Mouse (Mus musculus) midbrain, embryonic 11.5 days (tissue): ENCODE measurements around the gene Eno1. TPM values are rescaled to one million over a fixed set of nuclear protein-coding genes. Genes with fewer than 3 reads are reported as not detected.

Experiments used
- ATAC-seq: fragments of 200-750 bp; cut with Nextera tagmentation; 2 replicates; pipeline ENCODE4 v1.8.0; 2017; ENCODE audit warnings: moderate TSS enrichment, moderate library complexity; ENCODE audit not compliant: low FRiP score
- DNase-seq: peaks from one replicate; pipeline ENCODE4 v3.0.0; 2015; ENCODE audit warnings: low spot score; ENCODE audit errors: missing footprints
- H3K27ac ChIP-seq: fragments of 300-500 bp; sonication (generic); 2 replicates; pipeline ENCODE4 v1.5.1; 2014; ENCODE audit warnings: low read depth, low read length
- H3K27me3 ChIP-seq: fragments of 300-500 bp; sonication (generic); 2 replicates; pipeline ENCODE4 v1.6.1; 2014; ENCODE audit warnings: mild to moderate bottlenecking, low read length, moderate library complexity, mixed read lengths; ENCODE audit not compliant: control insufficient read depth, insufficient read depth
- H3K36me3 ChIP-seq: fragments of 300-500 bp; sonication (generic); 2 replicates; pipeline ENCODE4 v1.6.1; 2014; ENCODE audit warnings: mild to moderate bottlenecking, low read length, moderate library complexity, mixed read lengths; ENCODE audit not compliant: control insufficient read depth, insufficient read depth
- H3K4me1 ChIP-seq: fragments of 300-500 bp; sonication (generic); 2 replicates; pipeline ENCODE4 v1.6.1; 2014; ENCODE audit warnings: low read length; ENCODE audit not compliant: control insufficient read depth, insufficient read depth
- H3K4me2 ChIP-seq: fragments of 300-500 bp; sonication (generic); 2 replicates; pipeline ENCODE4 v1.6.1; 2014; ENCODE audit warnings: mild to moderate bottlenecking, moderate library complexity
- H3K4me3 ChIP-seq: fragments of 300-500 bp; sonication (generic); 2 replicates; pipeline ENCODE4 v1.5.1; 2014; ENCODE audit warnings: low read depth, low read length
- H3K9ac ChIP-seq: fragments of 300-500 bp; sonication (generic); 2 replicates; pipeline ENCODE4 v1.6.1; 2014; ENCODE audit warnings: low read length
- H3K9me3 ChIP-seq: fragments of 300-500 bp; sonication (generic); 2 replicates; pipeline ENCODE4 v1.6.1; 2016; ENCODE audit warnings: low read length; ENCODE audit not compliant: control insufficient read depth
- WGBS: fragments of 180-500 bp; shearing (Covaris S2); extraction: QIAGEN DNeasy Blood & Tissue Kit; methylation state at CpG from one replicate; pipeline ENCODE4 v1.1.7; 2014; 5-methylcytosine and 5-hydroxymethylcytosine counted together
- polyA plus RNA-seq: library from polyadenylated mRNA; unstranded; fragments of >200 nt; fragmentation: Nextera tagmentation; extraction: Ambion mirVana; gene quantifications from 2 replicates; pipeline ENCODE4 v1.2.1, GENCODE M21; 2014

Eno1 gene
- polyA plus RNA-seq, 1 experiment from 2014 or later, result 1,518 TPM

- 88% methylated on average over 7 of the region's 7 CpGs for WGBS
- H3K4me2 ChIP-seq, result no peak overlapping the region
- ATAC-seq (no peak), DNase-seq (no peak)
- H3K4me1 ChIP-seq, result peaks cover 5% of the 10 kb centered on the region; the same call in 1 of the 2 replicates
- H3K9me3 ChIP-seq, result no peaks in the 10 kb centered on the region
- H3K4me3 ChIP-seq, result no peak overlapping the region
- no peak overlapping the region for H3K9ac ChIP-seq
- H3K27ac ChIP-seq, result no peak overlapping the region
- no peaks in the 10 kb centered on the region; the same call in 1 of the 2 replicates for H3K36me3 ChIP-seq
- no peaks in the 10 kb centered on the region for H3K27me3 ChIP-seq
Measured at GRCm38 (mm10) chr4:150255181-150255580, 18.7 kb downstream of the Eno1 start.

DNA sequence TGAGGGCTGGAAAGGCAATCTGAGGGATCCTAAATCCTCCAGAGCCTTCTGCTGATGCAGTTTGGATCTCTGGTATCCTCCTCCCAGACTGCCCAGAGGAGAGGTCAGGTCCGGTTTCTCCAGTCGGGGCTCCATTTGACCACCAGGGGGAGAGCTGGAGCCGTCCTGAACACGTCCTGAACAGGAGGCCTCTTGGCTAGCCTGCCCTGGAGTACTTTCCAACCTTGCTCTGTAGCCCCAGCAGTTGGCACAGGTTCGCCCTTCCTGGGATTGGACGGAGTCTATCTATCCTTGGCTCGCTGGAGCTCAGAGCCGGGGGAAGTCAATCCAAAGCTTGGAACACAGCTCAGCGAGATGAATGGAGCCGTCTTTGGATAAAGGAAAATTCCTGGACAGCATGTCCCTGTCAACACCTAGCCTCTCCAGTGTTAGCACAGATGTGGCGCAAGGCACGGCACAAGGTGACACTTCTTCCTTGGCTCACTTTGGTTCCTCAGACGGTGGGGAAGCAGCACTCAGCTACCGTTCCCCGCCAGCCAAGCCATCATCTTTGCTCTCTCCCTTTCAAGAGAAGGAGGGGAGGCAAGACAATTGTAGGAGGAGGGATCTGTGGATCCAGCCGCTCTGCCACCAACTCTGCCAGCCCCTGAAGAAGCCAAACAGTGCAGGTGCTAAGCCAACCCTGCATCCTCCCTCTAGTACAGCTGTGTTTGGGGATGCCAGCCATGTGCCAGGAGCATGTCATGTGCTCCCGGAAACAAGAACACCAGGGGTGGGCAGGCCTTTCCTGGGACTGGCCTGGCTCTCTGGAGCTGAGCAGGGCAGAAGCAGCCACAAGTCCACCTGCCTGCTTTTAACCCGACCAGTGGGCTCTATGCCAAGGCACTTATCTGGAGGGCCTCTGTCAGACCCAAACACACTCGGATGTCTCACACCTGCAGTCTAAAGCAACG lies 21.0 kb downstream of the Eno1 start:
- Histone ChIP-seq H3K36me3 (no peaks in the 10 kb centered on the region; the same call in 1 of the 2 replicates), H3K27ac (no peak overlapping the region; the same call in 1 of the 2 replicates), H3K4me3 (no peak overlapping the region), H3K4me1 (0 out of 2 replicates have a peak, but pooled peaks cover 4% of the 10 kb centered on the region), H3K9me3 (no peaks in the 10 kb centered on the region), H3K9ac (0 out of 2 replicates have a peak overlapping the region, but pooled peaks have one; percentile 22), H3K27me3 (no peaks in the 10 kb centered on the region), H3K4me2 (no peak overlapping the region)
- WGBS, result 60% methylated on average over 20 of the region's 20 CpGs
- DNase-seq (peak; percentile 99), ATAC-seq (peak; percentile 74; the same call in 1 of the 2 replicates)

- H3K4me1 ChIP-seq, result 0 out of 2 replicates have a peak, but pooled peaks cover 4% of the 10 kb centered on the region
- ATAC-seq, result no peak
- 72% methylated on average over 14 of the region's 14 CpGs for WGBS
- H3K9me3 ChIP-seq, result no peaks in the 10 kb centered on the region
- H3K4me3 ChIP-seq, result no peak overlapping the region
- no peaks in the 10 kb centered on the region for H3K27me3 ChIP-seq
- DNase-seq, result no peak
- no peak overlapping the region; the same call in 1 of the 2 replicates for H3K27ac ChIP-seq
- no peak overlapping the region for H3K4me2 ChIP-seq
- H3K9ac ChIP-seq, result 0 out of 2 replicates have a peak overlapping the region, but pooled peaks have one; percentile 22
- no peaks in the 10 kb centered on the region for H3K36me3 ChIP-seq
Measured at GRCm38 (mm10) chr4:150258388-150258787, 21.9 kb downstream of the Eno1 start.

GRCm38 (mm10) chr4:150259577-150259976 lies 23.1 kb downstream of the Eno1 start:
- Histone ChIP-seq H3K9me3 (no peaks in the 10 kb centered on the region), H3K4me1 (0 out of 2 replicates have a peak, but pooled peaks cover 4% of the 10 kb centered on the region), H3K4me2 (no peak overlapping the region), H3K9ac (no peak overlapping the region), H3K27me3 (no peaks in the 10 kb centered on the region), H3K27ac (no peak overlapping the region), H3K4me3 (no peak overlapping the region), H3K36me3 (no peaks in the 10 kb centered on the region)
- WGBS, result 95% methylated on average over 7 of the region's 7 CpGs
- DNase-seq (peak; percentile 81), ATAC-seq (no peak)

- H3K9ac ChIP-seq, result no peak overlapping the region
- no peaks in the 10 kb centered on the region for H3K9me3 ChIP-seq
- H3K27ac ChIP-seq, result no peak overlapping the region
- H3K36me3 ChIP-seq, result no peaks in the 10 kb centered on the region
- H3K4me2 ChIP-seq, result no peak overlapping the region
- DNase-seq, result no peak
- ATAC-seq, result no peak
- 61% methylated on average over 7 of the region's 7 CpGs for WGBS
- 0 out of 2 replicates have a peak, but pooled peaks cover 4% of the 10 kb centered on the region for H3K4me1 ChIP-seq
- no peak overlapping the region for H3K4me3 ChIP-seq
- no peaks in the 10 kb centered on the region for H3K27me3 ChIP-seq
Measured at GRCm38 (mm10) chr4:150260111-150260510, 23.6 kb downstream of the Eno1 start.

GRCm38 (mm10) chr4:150260745-150261144 lies 24.2 kb downstream of the Eno1 start:
- Histone ChIP-seq H3K9ac (no peak overlapping the region), H3K36me3 (no peaks in the 10 kb centered on the region), H3K4me1 (0 out of 2 replicates have a peak, but pooled peaks cover 4% of the 10 kb centered on the region), H3K27ac (no peak overlapping the region), H3K4me2 (no peak overlapping the region), H3K27me3 (no peaks in the 10 kb centered on the region), H3K9me3 (no peaks in the 10 kb centered on the region), H3K4me3 (no peak overlapping the region)
- ATAC-seq (no peak), DNase-seq (peak; percentile 83)
- WGBS, result 33% methylated on average over 6 of the region's 6 CpGs

DNA sequence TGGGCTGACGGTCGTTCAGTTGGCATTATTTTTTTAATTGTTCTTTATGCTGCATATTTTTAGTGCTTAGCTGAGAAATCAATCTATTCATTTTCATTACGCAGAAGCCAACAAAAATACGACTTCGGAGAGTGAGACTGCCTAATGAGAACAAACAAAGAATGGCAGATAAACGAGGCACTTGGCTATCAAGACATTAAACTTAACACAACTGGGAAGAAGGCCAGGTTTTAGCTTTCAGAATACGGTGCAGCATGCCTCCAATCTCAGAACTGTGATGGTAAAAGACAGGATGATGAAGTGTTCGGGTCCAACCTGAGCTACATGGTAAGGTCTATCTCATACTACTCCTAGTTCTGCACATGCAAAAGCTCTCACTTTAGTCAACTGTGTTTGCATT lies 25.8 kb downstream of the Eno1 start:
- Histone ChIP-seq H3K9ac (no peak overlapping the region), H3K27ac (no peak overlapping the region), H3K9me3 (no peaks in the 10 kb centered on the region), H3K27me3 (no peaks in the 10 kb centered on the region), H3K4me3 (no peak overlapping the region), H3K4me1 (0 out of 2 replicates have a peak, but pooled peaks cover 4% of the 10 kb centered on the region), H3K36me3 (no peaks in the 10 kb centered on the region), H3K4me2 (no peak overlapping the region)
- ATAC-seq (no peak), DNase-seq (no peak)
- WGBS, result 91% methylated on average over 8 of the region's 8 CpGs

GRCm38 (mm10) chr4:150264903-150265302 lies 28.4 kb downstream of the Eno1 start:
- no peak overlapping the region for H3K27ac ChIP-seq
- peaks cover 4% of the 10 kb centered on the region; the same call in 1 of the 2 replicates for H3K4me1 ChIP-seq
- no peak overlapping the region for H3K4me2 ChIP-seq
- WGBS, result 55% methylated on average over 7 of the region's 7 CpGs
- H3K4me3 ChIP-seq, result no peak overlapping the region
- H3K27me3 ChIP-seq, result no peaks in the 10 kb centered on the region
- DNase-seq, result peak; percentile 91
- no peaks in the 10 kb centered on the region for H3K9me3 ChIP-seq
- H3K9ac ChIP-seq, result no peak overlapping the region
- ATAC-seq, result no peak
- no peaks in the 10 kb centered on the region for H3K36me3 ChIP-seq

DNA sequence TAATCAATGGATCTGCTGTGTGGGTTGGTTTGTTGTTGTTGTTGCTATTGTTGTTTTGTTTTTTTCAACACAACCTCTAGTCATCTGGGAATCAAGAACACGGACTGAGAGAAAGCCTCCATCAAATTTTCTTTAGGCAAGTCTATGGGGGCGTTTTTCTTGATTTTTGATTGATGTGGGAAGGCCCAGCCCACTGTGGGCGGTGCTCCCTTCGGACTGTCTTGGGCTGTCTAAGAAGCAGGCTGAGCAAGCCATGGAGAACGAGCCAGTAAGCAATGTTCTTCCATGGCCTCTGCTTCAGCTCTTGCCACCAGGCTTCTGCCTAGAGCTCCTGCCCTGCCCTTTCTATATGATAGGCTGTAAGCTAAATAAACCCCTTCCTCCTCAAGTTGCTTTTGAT lies 28.9 kb downstream of the Eno1 start:
- Histone ChIP-seq H3K9me3 (no peaks in the 10 kb centered on the region), H3K27ac (no peak overlapping the region), H3K4me2 (no peak overlapping the region), H3K9ac (no peak overlapping the region), H3K36me3 (no peaks in the 10 kb centered on the region), H3K27me3 (no peaks in the 10 kb centered on the region), H3K4me1 (peaks cover under 1% of the 10 kb centered on the region; the same call in 1 of the 2 replicates), H3K4me3 (no peak overlapping the region)
- DNase-seq, result no peak
- WGBS, result 75% methylated on average over 5 of the region's 5 CpGs
- no peak for ATAC-seq
